Mouse (Mus musculus) C2C12 (cell line): ENCODE measurements around the gene Pm20d1. TPM values are rescaled to one million over a fixed set of nuclear protein-coding genes. Genes with fewer than 3 reads are reported as not detected.

Experiments used
- H3K27me3 ChIP-seq: one replicate; pipeline ENCODE4 v1.6.1; 2011; ENCODE audit not compliant: control insufficient read depth, insufficient read depth, insufficient read length
- H3K36me3 ChIP-seq: one replicate; pipeline ENCODE4 v1.6.1; 2011; ENCODE audit not compliant: control insufficient read depth, insufficient read depth
- H3K4me3 ChIP-seq: one replicate; pipeline ENCODE4 v1.5.1; 2011; ENCODE audit warnings: mild to moderate bottlenecking, control low read depth; ENCODE audit not compliant: poor library complexity, insufficient read depth, severe bottlenecking
- H3K79me2 ChIP-seq: one replicate; pipeline ENCODE4 v1.6.1; 2011; ENCODE audit not compliant: control insufficient read depth, insufficient read depth
- H3K79me3 ChIP-seq: one replicate; pipeline ENCODE4 v1.6.1; 2011; ENCODE audit warnings: low read depth, control low read depth
- H3ac ChIP-seq: one replicate; pipeline ENCODE3; 2011; ENCODE audit warnings: low read depth; ENCODE audit not compliant: control insufficient read depth, insufficient read length
- CEBPB ChIP-seq: IDR thresholded peaks from one replicate; pipeline ENCODE4 v1.6.1; 2011; ENCODE audit warnings: low read depth, mild to moderate bottlenecking, control low read depth, moderate library complexity
- CTCF ChIP-seq: IDR thresholded peaks from one replicate; pipeline ENCODE4 v1.5.1; 2011; ENCODE audit not compliant: control insufficient read depth, insufficient read depth, insufficient read length
- FOSL1 ChIP-seq: IDR thresholded peaks from one replicate; pipeline ENCODE4 v1.8.0; 2011; ENCODE audit warnings: mild to moderate bottlenecking, low read length; ENCODE audit not compliant: poor library complexity, insufficient read depth, severe bottlenecking
- MAX ChIP-seq: IDR thresholded peaks from one replicate; pipeline ENCODE4 v1.6.1; 2011; ENCODE audit warnings: mild to moderate bottlenecking, control low read depth
- MYOD1 ChIP-seq: IDR thresholded peaks from one replicate; pipeline ENCODE4 v1.6.1; 2011; ENCODE audit warnings: low read depth; ENCODE audit not compliant: control insufficient read depth, insufficient read length
- MYOG ChIP-seq: IDR thresholded peaks from one replicate; pipeline ENCODE4 v1.6.1; 2011; ENCODE audit not compliant: control insufficient read depth, insufficient read length; ENCODE audit errors: extremely low read depth
- USF1 ChIP-seq: IDR thresholded peaks from one replicate; pipeline ENCODE4 v1.6.1; 2011; ENCODE audit warnings: low read depth, mild to moderate bottlenecking, control low read depth, moderate library complexity
- polyA plus RNA-seq: library from polyadenylated mRNA; unstranded; fragments of >200 nt; fragmentation: generic; extraction: Trizol; gene quantifications from one replicate; pipeline ENCODE4 v1.2.1, GENCODE M21; 2012; ENCODE audit warnings: missing spikeins

Gene Pm20d1
- polyA plus RNA-seq, 1 experiment: 0.01 TPM

DNA sequence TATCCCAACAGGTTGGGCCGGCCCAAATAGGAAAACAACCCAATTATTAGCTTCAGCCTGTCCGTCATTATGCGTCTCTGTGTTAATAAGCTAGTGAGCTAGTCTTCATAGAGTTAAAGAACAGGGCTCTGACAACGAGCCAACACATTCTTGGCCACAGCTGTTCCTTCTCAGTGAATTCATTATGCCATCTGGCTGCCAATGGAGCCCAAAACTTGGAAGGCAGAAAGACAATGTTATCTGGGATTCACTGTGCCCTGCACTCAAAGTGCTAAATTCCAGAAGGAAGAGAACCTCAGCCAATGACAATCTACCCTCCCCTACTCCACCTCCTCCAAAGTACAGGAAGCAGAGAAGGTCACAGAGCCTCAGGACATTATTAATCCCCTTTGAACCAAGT lies 26.5 kb upstream of the Pm20d1 start:
- no peak overlapping the region for H3K4me3 ChIP-seq
- no peak for TF ChIP-seq MYOG
- no peak for TF ChIP-seq USF1
- TF ChIP-seq FOSL1: no peak
- TF ChIP-seq MAX: no peak
- TF ChIP-seq CTCF: no peak
- no peak for TF ChIP-seq CEBPB
- no peak for TF ChIP-seq MYOD1
- H3K27me3 ChIP-seq: peaks cover 21% of the 10 kb centered on the region
- H3K79me3 ChIP-seq: no peaks in the 10 kb centered on the region
- no peaks in the 10 kb centered on the region for H3K36me3 ChIP-seq
- H3K79me2 ChIP-seq: no peaks in the 10 kb centered on the region
- no peak overlapping the region for H3ac ChIP-seq

DNA sequence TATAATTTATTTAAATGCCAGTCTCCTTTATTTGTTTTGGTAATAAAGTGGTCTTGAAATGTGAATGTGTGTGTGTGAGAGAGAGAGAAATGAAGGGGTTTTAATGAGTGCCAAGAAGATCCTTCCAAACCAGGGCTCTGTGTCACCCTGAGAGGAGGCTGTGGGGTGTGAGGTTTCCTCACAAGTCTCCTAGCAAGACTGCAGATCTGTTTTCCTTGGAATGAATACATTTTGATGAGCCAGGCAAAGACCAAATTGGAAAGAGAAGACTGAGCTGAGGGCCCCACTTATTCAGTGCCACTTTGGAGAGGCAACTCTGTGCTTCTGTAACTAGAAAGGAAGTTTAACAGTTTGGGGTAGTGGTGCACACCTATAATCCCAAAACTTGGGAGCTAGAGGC lies 25.7 kb upstream of the Pm20d1 start:
- Histone ChIP-seq H3K27me3 (peaks cover 24% of the 10 kb centered on the region), H3K36me3 (no peaks in the 10 kb centered on the region), H3K4me3 (no peak overlapping the region), H3K79me2 (no peaks in the 10 kb centered on the region), H3ac (no peak overlapping the region), H3K79me3 (no peaks in the 10 kb centered on the region)
- TF ChIP-seq MAX (no peak), USF1 (no peak), FOSL1 (no peak), CTCF (no peak), MYOG (no peak), CEBPB (no peak), MYOD1 (no peak)

DNA sequence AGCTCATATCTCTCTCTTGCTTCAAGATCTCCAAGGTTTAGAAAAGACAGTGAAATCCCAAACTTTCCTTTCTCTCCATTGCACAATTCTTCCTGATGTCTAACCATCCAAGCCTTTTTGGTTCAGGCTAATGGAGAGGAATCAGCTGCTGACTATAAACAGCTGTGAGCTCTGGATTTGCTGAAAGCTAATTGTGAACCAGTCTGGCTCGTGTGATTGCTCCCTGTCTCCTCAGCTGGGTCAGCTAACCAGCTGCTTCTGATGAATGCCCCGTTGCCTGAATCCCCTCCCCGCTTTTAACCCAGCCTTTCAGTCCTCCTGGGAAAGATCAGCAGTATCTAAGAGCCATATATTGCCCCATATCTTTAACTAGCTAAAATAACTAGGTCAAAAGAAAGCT lies 2.6 kb upstream of the Pm20d1 start:
- Histone ChIP-seq H3K27me3 (peaks cover 16% of the 10 kb centered on the region), H3K79me2 (no peaks in the 10 kb centered on the region), H3K36me3 (no peaks in the 10 kb centered on the region), H3ac (no peak overlapping the region), H3K79me3 (no peaks in the 10 kb centered on the region), H3K4me3 (no peak overlapping the region)
- TF ChIP-seq MYOD1 (no peak), CTCF (no peak), MAX (no peak), USF1 (no peak), CEBPB (no peak), FOSL1 (no peak), MYOG (no peak)

DNA sequence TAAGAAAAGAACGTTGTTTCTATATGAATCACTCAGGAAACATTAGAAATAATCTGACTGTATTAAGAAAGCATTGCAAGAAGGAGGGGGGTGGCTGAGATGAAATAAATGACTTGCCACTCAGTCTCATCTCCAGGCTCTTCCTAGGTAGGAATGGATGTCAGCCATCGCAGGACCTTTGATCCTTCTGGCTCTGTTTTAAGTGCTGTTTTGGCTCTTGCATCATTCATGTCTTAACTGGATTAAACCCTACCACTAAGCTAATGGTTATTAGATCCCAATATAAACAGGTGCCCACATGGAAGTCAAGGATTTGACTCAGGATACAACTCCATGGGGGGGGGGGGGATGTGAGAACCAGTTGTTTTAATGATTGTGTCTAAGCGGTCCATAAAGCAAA lies 2.0 kb upstream of the Pm20d1 start:
- TF ChIP-seq CTCF: no peak
- TF ChIP-seq FOSL1: no peak
- no peak for TF ChIP-seq MYOG
- no peak for TF ChIP-seq USF1
- TF ChIP-seq CEBPB: no peak
- TF ChIP-seq MAX: no peak
- TF ChIP-seq MYOD1: no peak
- Histone ChIP-seq H3K36me3 (no peaks in the 10 kb centered on the region), H3K79me3 (no peaks in the 10 kb centered on the region)

DNA sequence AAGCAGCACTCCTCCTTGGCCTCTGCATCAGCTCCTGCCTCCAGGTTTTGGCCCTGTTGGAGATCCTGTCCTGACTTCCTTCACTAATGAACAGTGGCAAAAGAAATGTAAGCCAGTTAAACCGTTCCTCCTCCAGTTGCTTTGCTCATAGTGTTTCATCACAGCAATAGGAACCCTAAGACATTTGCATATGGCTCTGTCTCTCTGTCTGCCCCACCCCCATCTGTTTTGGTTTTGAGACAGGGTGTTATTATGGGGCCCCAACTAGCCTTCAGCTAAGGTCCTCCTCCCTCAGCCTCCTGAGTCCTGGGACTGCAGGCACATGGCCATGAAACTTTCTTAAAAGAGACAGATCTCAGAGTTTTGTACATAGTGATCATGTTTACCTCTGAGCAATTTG lies 2.8 kb downstream of the Pm20d1 start:
- H3K4me3 ChIP-seq: no peak overlapping the region
- no peaks in the 10 kb centered on the region for H3K79me3 ChIP-seq
- H3K79me2 ChIP-seq: no peaks in the 10 kb centered on the region
- TF ChIP-seq MYOD1 (no peak), CTCF (no peak), MAX (no peak), USF1 (no peak), CEBPB (no peak), MYOG (no peak), FOSL1 (no peak)
- peaks cover 46% of the 10 kb centered on the region for H3K27me3 ChIP-seq
- no peak overlapping the region for H3ac ChIP-seq
- H3K36me3 ChIP-seq: no peaks in the 10 kb centered on the region

More for the DNA sequence above, 2.0 kb upstream of the Pm20d1 start:
- H3K79me2 ChIP-seq: no peaks in the 10 kb centered on the region
- H3K4me3 ChIP-seq: no peak overlapping the region
- peaks cover 16% of the 10 kb centered on the region for H3K27me3 ChIP-seq
- H3ac ChIP-seq: no peak overlapping the region

DNA sequence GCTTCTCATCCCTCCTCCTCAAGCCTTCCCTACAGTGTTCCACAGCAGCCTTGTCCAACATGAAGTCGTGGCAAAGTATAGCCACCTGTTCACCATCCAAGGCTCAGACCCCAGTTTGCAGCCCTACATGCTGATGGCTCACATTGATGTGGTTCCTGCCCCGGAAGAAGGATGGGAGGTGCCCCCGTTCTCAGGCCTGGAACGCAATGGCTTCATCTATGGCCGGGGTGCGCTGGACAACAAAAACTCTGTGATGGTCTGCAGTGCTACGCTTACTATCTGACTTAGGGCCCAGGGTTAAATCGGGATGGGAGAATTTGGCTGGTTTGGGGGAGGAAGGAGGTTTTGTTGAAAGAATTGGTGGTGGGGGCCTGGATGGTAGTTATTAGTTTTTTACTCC lies 3.9 kb downstream of the Pm20d1 start:
- no peak for TF ChIP-seq CEBPB
- no peak for TF ChIP-seq MYOD1
- TF ChIP-seq USF1: no peak
- TF ChIP-seq FOSL1: no peak
- TF ChIP-seq MYOG: no peak
- no peak for TF ChIP-seq MAX
- TF ChIP-seq CTCF: no peak
- Histone ChIP-seq H3K36me3 (no peaks in the 10 kb centered on the region), H3K79me3 (no peaks in the 10 kb centered on the region), H3K79me2 (no peaks in the 10 kb centered on the region), H3K4me3 (no peak overlapping the region), H3ac (no peak overlapping the region), H3K27me3 (peaks cover 41% of the 10 kb centered on the region)
